Mouse (Mus musculus) cerebellum, adult 2 months (tissue): ENCODE data around the gene Cptp.

Experiments
- CTCF ChIP-seq: fragments of 200-500 bp; IDR thresholded peaks from 2 replicates; pipeline ENCODE4 v1.5.1; 2011; ENCODE audit warnings: low read depth, mild to moderate bottlenecking, control low read depth, low read length, moderate library complexity, borderline replicate concordance; ENCODE audit not compliant: insufficient read depth
- POLR2A ChIP-seq: fragments of 200-500 bp; IDR thresholded peaks from 2 replicates; pipeline ENCODE4 v1.6.1; 2011; ENCODE audit warnings: low read length, control low read depth, borderline replicate concordance; ENCODE audit not compliant: insufficient read depth

- TF ChIP-seq CTCF, result no peak
- TF ChIP-seq POLR2A, result no peak
Observed at GRCm38 (mm10) chr4:155895826-155896225, 26.6 kb upstream of the Cptp start.
